Mouse (Mus musculus) lung, postnatal 36 days (tissue): ENCODE measurements around the gene Ilf2.

Experiments used
- DNase-seq: peaks from one replicate; pipeline ENCODE4 v3.0.0; 2022; ENCODE audit warnings: mixed read lengths

Ilf2 gene

GRCm38 (mm10) chr3:90475831-90476611 is at the start of gene Ilf2:
TSS of gene Ilf2 (plus strand) at chr3:90476126.
- DNase-seq = peak; percentile 97

DNA sequence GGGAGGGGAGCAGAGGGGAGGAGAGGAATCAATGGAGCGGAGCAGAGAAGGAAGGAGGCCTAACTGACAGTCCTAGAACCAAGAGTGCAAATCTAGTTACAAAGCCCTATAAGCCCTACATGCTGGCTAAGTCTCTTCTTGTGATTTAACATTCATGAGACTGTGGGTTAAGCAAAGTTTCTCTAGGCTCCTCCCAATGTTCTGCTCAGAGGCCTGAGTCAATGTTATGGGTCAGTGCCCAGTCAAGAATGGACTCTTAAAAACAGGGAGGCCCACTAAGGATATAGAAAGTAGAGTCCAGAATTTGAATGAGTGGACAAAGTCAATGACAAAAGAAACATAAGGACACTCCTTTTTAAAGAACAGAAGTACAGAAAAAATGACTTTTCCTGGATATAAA is 48.4 kb upstream of the Ilf2 start:
- peak; percentile 22 for DNase-seq

DNA sequence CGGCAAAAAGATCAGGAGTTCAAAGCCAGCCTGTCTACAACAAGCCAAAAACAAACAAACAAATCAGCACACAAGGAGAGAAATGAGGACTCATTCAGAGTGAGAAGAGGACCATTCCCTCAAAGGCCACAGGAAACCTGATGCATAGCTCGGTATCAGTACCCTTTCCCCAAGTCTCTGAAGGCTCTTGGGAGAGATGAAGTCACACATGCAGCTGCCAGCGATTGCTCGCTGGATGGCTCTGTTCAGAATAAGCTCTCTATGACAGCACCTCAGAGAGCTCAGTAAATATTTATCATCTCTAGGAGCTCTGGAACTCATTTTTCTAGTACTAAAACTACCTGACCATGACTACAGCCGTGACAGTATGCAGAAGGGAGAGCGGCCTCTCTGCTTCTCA is 47.7 kb upstream of the Ilf2 start:
- peak; percentile 40 for DNase-seq

DNA sequence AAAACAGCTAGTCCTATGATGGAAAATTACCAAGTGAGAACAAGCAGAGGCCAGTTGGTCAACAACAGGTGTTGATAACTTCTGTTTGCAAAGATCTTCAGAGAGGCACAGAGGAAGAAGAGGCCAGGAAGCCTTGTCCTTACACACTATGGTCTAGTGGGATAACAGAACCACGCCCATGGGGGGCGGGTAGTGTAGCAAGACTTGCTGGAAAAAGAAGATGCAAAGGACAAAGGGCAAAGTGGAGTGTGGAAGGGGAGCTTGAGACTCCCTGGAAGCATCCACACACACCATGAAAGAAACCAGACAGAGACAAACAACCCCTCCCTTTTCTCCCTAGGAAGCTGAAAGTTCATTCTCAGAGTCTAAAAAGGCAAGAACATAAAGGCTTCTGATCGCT is 46.4 kb upstream of the Ilf2 start:
- DNase-seq = peak; percentile 20

DNA sequence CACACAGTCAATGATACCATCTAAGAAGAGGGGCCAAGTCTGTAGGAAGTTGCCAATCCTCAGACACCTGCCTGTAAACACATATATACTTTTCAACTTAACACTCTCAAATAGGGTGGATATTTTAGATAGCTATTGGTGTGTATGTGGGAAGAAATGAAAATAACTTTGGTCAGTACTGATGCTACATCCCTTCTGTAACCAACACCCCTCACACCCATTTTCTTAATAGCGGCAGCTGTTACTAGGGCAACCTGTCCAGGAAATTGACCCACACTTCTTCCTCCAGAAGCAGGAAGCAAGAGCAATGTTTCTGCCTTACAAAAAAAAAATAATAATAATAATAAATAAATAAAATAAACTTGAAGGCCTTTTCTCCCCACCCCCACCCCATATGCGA is 43.6 kb upstream of the Ilf2 start:
- DNase-seq = no peak

DNA sequence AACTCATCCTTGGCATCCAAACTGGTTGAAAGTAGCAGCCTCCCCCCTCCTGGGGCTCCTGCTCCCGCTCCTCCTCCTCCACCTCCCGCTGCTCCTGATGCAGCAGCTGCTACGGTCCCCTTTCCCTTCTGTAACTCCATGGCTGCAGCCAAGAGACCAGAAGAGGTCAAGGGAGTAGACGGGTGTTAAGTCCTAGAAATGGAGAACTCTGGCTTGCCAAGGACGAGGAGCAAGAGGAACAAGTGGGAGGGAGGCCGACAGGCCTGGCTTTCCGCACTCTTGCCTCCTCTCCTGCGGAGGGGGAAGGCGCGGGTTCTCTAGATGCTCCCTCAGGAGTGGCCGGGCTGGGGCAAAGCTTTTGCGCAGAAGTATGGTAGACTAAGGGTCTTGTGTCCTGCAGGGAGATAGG is 43.1 kb upstream of the Ilf2 start:
- DNase-seq = peak; percentile 42

GRCm38 (mm10) chr3:90433381-90434020 is 42.4 kb upstream of the Ilf2 start, which contains the start of gene Ints3:
TSS of gene Ints3 (minus strand) at chr3:90433622.
- peak; percentile 100 for DNase-seq

DNA sequence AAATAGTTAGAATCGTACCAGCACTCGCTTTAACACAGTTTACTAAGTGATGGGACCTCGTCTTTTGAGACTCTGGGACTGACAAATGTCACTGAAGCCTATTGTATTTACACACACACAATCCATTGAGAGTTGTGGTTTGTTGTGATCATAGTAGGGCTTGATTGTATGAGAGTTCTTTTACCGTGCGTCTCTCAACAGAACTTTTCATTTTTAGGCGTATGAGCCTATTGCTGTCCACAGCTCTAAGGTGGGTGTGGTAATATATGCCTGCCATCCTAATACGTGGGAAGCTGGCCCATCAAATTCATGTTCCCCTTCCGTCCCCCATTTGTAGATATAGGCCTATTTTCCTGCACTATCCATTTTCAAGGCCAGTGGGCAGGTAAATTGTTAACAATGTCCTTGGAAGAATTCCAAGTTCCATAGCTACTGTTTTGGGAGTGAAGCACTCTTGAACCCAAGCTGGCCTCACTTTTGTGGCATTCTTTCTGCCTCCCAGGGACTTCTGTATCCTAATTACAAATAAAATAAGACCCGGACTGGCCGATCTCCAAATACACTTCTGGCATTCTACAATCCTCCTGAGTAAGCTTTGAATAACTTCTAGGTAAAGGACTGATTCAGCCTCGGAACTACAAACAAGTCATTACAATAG is 41.7 kb upstream of the Ilf2 start:
- DNase-seq = peak; percentile 90

GRCm38 (mm10) chr3:90437131-90437530 is 38.8 kb upstream of the Ilf2 start:
- DNase-seq = no peak

DNA sequence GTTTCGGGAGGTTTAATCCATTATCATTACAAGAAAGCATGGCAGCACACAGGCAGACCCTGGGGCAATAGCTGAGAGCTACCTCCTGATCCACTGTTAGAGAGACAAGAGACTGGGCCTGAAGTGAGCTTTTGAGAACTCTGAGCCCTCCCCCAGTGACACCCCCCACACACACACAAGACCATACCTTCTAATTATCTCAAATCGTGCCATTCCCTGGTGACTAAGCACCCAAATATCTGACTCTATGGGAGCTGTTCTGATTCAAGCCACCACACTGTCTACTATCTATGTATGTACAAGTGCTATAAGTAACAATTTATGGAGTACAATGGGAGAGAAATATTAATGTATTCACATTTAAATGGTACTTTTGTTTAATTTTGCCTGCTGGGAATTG is 35.2 kb upstream of the Ilf2 start:
- DNase-seq = no peak

- DNase-seq = no peak
Measured at GRCm38 (mm10) chr3:90443977-90444376, 31.9 kb upstream of the Ilf2 start.

DNA sequence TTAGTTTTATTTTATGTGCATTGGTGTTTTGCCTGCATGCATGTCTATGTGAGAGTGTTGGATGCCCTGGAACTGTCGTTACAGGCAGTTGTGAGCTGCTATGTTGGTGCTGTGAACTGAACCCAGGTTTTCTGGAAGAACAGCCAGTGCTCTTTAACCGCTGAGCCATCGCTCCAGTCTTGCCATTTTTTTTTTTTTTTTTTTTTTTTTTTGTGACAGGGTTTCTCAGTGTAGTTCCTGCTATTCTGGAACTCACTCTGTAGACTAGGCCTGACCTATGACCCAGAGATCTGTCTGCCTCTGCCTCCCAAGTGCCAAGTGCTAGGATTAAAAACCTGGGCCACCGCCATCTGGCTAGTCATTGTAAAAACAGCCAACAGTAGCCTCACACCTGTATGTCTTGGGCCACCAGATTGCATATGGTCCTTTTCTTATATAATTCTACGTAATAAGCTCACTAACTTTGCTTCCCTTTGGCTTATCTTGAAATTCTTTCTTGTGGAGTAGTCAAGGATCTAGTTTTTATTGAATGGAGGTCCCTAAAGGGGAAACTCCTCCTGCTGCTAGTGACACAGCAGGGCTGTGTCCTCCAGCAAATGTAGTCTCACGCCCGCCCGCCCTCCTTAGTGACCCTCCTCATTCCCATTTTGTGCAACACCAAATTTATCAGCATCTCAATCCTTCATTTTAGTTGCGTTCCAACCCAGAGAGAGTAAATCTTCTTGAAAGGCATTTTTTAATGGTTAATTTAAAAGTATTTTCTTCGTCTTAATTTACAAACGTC is 30.3 kb upstream of the Ilf2 start:
- no peak for DNase-seq

DNA sequence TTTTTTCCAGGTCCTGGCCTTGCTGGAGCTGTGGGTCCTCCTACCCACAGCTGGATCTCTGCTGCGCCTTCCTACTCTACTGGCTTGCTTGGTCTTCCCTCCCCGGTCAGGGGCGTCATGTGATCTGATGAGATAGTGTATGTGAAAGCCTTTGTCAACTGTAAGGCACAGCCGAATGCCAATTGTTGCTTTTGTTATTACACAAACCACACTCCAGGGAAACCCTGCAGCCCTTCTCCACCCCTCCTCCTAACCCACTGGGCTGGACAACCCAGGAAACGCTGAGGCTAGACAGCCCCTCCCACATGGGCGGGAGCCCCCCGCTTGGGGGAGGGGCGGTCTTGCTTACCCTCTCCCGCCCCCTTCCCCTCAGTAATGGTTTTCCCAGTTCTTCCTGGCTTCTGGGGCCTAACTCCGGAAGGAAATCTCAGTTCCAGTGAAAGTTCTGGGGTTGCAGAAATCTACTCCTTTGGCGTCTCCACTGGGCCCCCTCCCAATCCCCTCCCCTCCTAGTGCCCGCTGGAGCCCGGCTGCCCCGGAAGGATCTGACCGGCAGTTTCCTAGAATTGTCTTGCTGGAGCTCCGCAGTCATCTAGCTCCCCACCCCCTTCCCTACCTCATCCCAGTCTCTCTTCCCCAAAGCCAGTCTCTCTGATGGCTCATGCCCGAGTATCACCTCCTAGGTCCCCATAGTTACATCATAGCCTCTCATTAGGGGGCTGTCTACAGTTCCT is 29.4 kb upstream of the Ilf2 start:
- DNase-seq = peak; percentile 96

- DNase-seq = peak; percentile 68
Measured at GRCm38 (mm10) chr3:90447123-90447494, 28.8 kb upstream of the Ilf2 start.

- no peak for DNase-seq
Measured at GRCm38 (mm10) chr3:90448626-90449025, 27.3 kb upstream of the Ilf2 start.

DNA sequence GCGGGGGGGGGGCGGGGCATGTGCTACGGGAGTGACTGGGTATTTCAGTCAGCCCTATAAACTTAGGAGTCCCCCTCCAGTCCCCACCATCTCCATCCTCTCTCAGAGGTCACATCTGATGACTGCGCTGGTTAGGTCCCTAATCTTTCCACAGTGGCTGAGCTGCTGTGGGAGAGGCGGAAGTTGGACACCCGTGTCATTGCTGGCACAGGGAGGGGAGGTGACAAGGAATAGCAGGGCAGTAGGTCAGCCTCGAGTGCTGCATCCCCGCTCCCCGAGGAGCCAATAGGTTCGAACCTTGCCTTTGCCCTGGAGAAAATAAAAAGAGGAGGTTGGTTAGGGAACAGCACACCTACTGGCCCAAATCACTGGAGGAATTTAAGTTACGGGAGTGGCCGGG is 25.1 kb upstream of the Ilf2 start:
- no peak for DNase-seq

DNA sequence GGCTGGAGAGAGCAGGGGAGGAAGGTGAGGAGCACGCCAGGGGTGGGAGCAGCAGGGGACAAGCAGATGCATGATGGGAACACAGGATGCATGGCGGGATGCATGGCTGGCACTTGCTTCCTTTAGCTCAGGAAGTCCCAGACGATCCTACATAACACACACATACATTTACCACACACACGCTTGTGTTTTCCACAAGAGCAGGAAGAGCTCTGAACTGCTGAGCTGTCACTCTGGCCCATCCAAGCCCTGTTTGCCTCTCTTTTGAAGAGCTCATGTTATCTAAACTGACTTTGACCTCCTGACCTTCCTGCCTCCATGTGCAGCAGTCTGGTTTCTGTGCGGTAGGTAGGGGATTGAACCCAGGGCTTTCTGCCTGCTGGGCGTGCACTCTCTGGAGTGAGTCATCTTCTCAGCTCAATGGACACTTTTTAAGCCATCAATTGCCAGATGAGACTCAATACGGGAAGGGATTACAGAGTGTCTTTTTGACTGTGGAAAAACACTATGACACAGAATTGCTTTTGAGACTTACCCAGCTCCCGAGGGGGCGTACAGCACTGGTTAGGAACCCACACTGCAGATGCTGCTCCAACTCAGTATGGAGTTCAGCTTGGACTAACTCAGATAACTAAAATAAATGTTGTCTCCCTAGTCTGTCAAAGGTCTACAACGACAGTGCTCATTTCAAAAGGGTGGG is 24.4 kb upstream of the Ilf2 start:
- DNase-seq = no peak

GRCm38 (mm10) chr3:90454931-90455330 is 21.0 kb upstream of the Ilf2 start:
- DNase-seq = no peak

GRCm38 (mm10) chr3:90459727-90460126 is 16.2 kb upstream of the Ilf2 start:
- DNase-seq = no peak

DNA sequence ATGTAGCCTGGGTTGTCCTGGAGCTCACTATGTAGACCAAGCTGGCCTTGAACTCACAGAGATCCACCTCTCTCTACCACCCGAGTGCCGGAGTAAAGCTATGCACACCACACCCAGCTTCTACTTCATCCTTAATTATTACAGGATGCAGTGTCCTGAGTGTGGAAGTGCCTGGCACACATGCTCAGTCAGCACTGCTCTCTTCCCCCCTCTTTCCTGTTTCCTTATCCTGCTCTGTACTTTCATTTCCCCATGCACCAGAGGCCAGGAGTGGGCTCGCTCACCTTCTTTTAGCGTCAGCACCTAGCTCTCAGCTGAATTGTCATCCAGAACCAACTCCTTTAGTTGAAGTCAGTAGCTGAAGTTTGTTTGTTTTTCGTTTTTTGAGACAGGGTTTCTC is 15.6 kb upstream of the Ilf2 start:
- DNase-seq = peak; percentile 23

- no peak for DNase-seq
Measured at GRCm38 (mm10) chr3:90461935-90462334, 14.0 kb upstream of the Ilf2 start.

- DNase-seq = no peak
Measured at GRCm38 (mm10) chr3:90462579-90462978, 13.3 kb upstream of the Ilf2 start.
